Comparison of ENCODE assay signal across 8 mouse cellular contexts in genomic region chr8:91966891-91967370, GRCm38 (mm10).
DNase-seq lines count a peak whose midpoint lies in the region; ATAC-seq lines count a peak whose summit lies in the region.

No protein-coding gene starts in this region.

- H3K4me2 ChIP-seq in midbrain, embryonic 13.5 days (replicated peaks), result no peak overlapping the region
- H3K4me2 ChIP-seq in embryonic facial prominence, embryonic 12.5 days (replicated peaks), result 0 out of 2 replicates have a peak overlapping the region, but pooled peaks have one; percentile 9
- peak overlapping the region; percentile 43 for H3K4me2 ChIP-seq in hindbrain, embryonic 16.5 days (ENCODE audit: low read length)
- peak overlapping the region; percentile 17 for H3K4me2 ChIP-seq in liver, embryonic 13.5 days

- no peak overlapping the region for H3K9ac ChIP-seq in midbrain, embryonic 13.5 days (replicated peaks)
- H3K9ac ChIP-seq in embryonic facial prominence, embryonic 12.5 days, result no peak overlapping the region
- H3K9ac ChIP-seq in hindbrain, embryonic 16.5 days (ENCODE audit: low read depth, low read length), result peak overlapping the region; percentile 36; the same call in 1 of the 2 replicates
- H3K9ac ChIP-seq in liver, embryonic 13.5 days, result no peak overlapping the region

- 66% methylated on average over 19 of the region's 19 CpGs for WGBS in midbrain, embryonic 10.5 days
- 68% methylated on average over 19 of the region's 19 CpGs for WGBS in midbrain, embryonic 13.5 days
- WGBS in embryonic facial prominence, embryonic 12.5 days, result 58% methylated on average over 19 of the region's 19 CpGs
- WGBS in hindbrain, embryonic 16.5 days, result 28% methylated on average over 19 of the region's 19 CpGs
- 24% methylated on average over 19 of the region's 19 CpGs for WGBS in liver, embryonic 13.5 days (ENCODE audit: insufficient replicate concordance)

- no peak for ATAC-seq in midbrain, embryonic 13.5 days
- no peak for ATAC-seq in embryonic facial prominence, embryonic 12.5 days (ENCODE audit: insufficient number of reproducible peaks, insufficient read depth, low FRiP score, low TSS enrichment)
- no peak for ATAC-seq in hindbrain, embryonic 16.5 days
- ATAC-seq in liver, embryonic 13.5 days (ENCODE audit: low read depth), result no peak
- ATAC-seq in erythroblast, adult 5-6 weeks (replicated peaks; ENCODE audit: low FRiP score, poor library complexity, severe bottlenecking), result no peak

- peak overlapping the region; percentile 43; the same call in 1 of the 2 replicates for H3K27ac ChIP-seq in midbrain, embryonic 10.5 days (replicated peaks)
- no peak overlapping the region for H3K27ac ChIP-seq in midbrain, embryonic 13.5 days
- 0 out of 2 replicates have a peak overlapping the region, but pooled peaks have one; percentile 17 for H3K27ac ChIP-seq in embryonic facial prominence, embryonic 12.5 days
- H3K27ac ChIP-seq in hindbrain, embryonic 16.5 days (ENCODE audit: low read depth, low read length), result no peak overlapping the region
- no peak overlapping the region for H3K27ac ChIP-seq in liver, embryonic 13.5 days

- H3K4me3 ChIP-seq in midbrain, embryonic 10.5 days, result no peak overlapping the region
- no peak overlapping the region for H3K4me3 ChIP-seq in midbrain, embryonic 13.5 days (replicated peaks)
- no peak overlapping the region for H3K4me3 ChIP-seq in embryonic facial prominence, embryonic 12.5 days
- no peak overlapping the region; the same call in 1 of the 2 replicates for H3K4me3 ChIP-seq in hindbrain, embryonic 16.5 days (ENCODE audit: low read length)
- no peak overlapping the region for H3K4me3 ChIP-seq in liver, embryonic 13.5 days (replicated peaks)

- H3K4me1 ChIP-seq in midbrain, embryonic 10.5 days, result peaks cover 26% of the 10 kb centered on the region
- H3K4me1 ChIP-seq in midbrain, embryonic 13.5 days (replicated peaks), result peaks cover 15% of the 10 kb centered on the region; the same call in 1 of the 2 replicates
- no peaks in the 10 kb centered on the region; the same call in 1 of the 2 replicates for H3K4me1 ChIP-seq in embryonic facial prominence, embryonic 12.5 days
- H3K4me1 ChIP-seq in hindbrain, embryonic 16.5 days (ENCODE audit: control insufficient read depth, insufficient read depth, low read depth, low read length), result peaks cover 7% of the 10 kb centered on the region
- H3K4me1 ChIP-seq in liver, embryonic 13.5 days (replicated peaks), result no peaks in the 10 kb centered on the region

- DNase-seq in midbrain, embryonic 10.5 days (ENCODE audit: low spot score), result peak; percentile 37
- DNase-seq in liver, embryonic 13.5 days, result no peak
- peak; percentile 44 for DNase-seq in retina, postnatal 1 day
- DNase-seq in layer of hippocampus, postnatal 36 days, result no peak

- no peaks in the 10 kb centered on the region for H3K9me3 ChIP-seq in midbrain, embryonic 10.5 days (replicated peaks)
- no peaks in the 10 kb centered on the region for H3K9me3 ChIP-seq in midbrain, embryonic 13.5 days
- H3K9me3 ChIP-seq in embryonic facial prominence, embryonic 12.5 days, result no peaks in the 10 kb centered on the region
- H3K9me3 ChIP-seq in hindbrain, embryonic 16.5 days (ENCODE audit: control insufficient read depth, low read length), result no peaks in the 10 kb centered on the region
- H3K9me3 ChIP-seq in liver, embryonic 13.5 days (replicated peaks), result no peaks in the 10 kb centered on the region

- peaks cover 5% of the 10 kb centered on the region; the same call in 1 of the 2 replicates for H3K27me3 ChIP-seq in midbrain, embryonic 10.5 days (ENCODE audit: low read depth, poor library complexity, severe bottlenecking)
- H3K27me3 ChIP-seq in midbrain, embryonic 13.5 days, result peaks cover 3% of the 10 kb centered on the region; the same call in 1 of the 2 replicates
- H3K27me3 ChIP-seq in embryonic facial prominence, embryonic 12.5 days, result 0 out of 2 replicates have a peak, but pooled peaks cover 4% of the 10 kb centered on the region
- no peaks in the 10 kb centered on the region for H3K27me3 ChIP-seq in hindbrain, embryonic 16.5 days (replicated peaks; ENCODE audit: control insufficient read depth, insufficient read depth, low read length)
- H3K27me3 ChIP-seq in liver, embryonic 13.5 days, result peaks cover 28% of the 10 kb centered on the region

- H3K36me3 ChIP-seq in midbrain, embryonic 10.5 days, result no peaks in the 10 kb centered on the region
- H3K36me3 ChIP-seq in midbrain, embryonic 13.5 days, result no peaks in the 10 kb centered on the region
- H3K36me3 ChIP-seq in embryonic facial prominence, embryonic 12.5 days, result no peaks in the 10 kb centered on the region
- no peaks in the 10 kb centered on the region for H3K36me3 ChIP-seq in hindbrain, embryonic 16.5 days (ENCODE audit: control insufficient read depth, insufficient read depth, low read length)
- no peaks in the 10 kb centered on the region for H3K36me3 ChIP-seq in liver, embryonic 13.5 days

Comparison
In these comparisons a context has a peak if more than half of its experiments do, and no peak if none do; other contexts are left out.
1. H3K27ac ChIP-seq: peak in midbrain, embryonic 10.5 days (single experiment) and embryonic facial prominence, embryonic 12.5 days (single experiment); none in midbrain, embryonic 13.5 days (single experiment), hindbrain, embryonic 16.5 days (single experiment) and liver, embryonic 13.5 days (single experiment).
2. DNase-seq: peak in midbrain, embryonic 10.5 days (single experiment) and retina, postnatal 1 day (single experiment); none in liver, embryonic 13.5 days (single experiment) and layer of hippocampus, postnatal 36 days (0 of 2).